Mouse (Mus musculus) R1 (cell line): ENCODE measurements at regions not wholly inside any gene's neighbourhood (a gene's known extent, or its start where the extent isn't known, plus 50 kb on each side); places are given as distances from the start of the nearest gene placed in this dataset.
A peak's percentile ranks its signal among the peaks of the same experiment; 100 is the strongest.

Experiments
- DNase-seq: peaks from one replicate; pipeline ENCODE4 v3.0.0-alpha.2; 2018; ENCODE audit warnings: low read depth, low spot score

DNA sequence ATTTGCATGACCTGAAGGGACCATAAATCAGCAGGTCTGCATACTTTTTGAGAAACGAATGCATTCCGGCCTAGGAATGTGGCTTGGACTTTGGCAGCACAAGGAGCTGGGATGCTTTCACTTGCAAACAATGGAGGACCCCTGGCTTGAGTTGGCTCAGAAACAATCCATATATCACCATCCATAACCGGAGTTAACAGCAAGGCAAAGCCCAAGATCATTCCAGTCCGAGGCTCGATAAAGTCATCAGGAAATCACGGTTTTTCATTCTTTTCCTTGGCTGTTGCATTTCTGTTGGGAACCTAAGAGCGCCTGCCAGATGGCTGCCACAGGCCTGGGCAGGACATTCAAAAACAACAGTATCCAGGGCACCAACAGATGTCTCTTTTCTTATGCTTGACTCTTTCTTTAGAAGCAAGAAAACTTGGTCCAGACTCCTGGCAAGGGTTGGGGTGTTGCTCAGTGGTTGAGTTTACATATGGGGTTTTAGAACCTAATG, 198.5 kb downstream of the Fam43a start:
- peak; percentile 40 for DNase-seq

GRCm38 (mm10) chr16:30798536-30798935, 199.0 kb downstream of the Fam43a start:
- no peak for DNase-seq

- DNase-seq: no peak
Measured at GRCm38 (mm10) chr16:30799699-30800483, 200.4 kb downstream of the Fam43a start.

DNA sequence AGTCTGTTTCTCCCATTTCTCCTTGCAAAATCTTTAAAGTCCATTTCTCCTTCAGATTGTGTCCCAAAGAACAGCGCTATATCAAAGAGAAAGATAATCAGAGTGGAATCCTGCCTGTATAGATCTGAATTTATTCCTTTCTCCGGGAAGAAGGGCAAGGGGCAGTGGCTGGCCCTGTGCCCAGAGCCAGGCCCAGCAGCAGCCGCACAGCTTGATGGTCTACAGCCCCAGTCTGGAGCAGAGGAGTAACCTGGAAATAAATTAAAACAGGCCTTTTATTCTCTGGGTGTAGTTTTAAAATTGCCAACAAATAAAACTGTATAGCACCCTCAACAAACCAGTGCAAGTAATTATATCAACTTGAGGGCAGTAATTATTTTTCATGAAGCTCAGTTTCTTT, 204.5 kb downstream of the Fam43a start:
- DNase-seq: no peak

DNA sequence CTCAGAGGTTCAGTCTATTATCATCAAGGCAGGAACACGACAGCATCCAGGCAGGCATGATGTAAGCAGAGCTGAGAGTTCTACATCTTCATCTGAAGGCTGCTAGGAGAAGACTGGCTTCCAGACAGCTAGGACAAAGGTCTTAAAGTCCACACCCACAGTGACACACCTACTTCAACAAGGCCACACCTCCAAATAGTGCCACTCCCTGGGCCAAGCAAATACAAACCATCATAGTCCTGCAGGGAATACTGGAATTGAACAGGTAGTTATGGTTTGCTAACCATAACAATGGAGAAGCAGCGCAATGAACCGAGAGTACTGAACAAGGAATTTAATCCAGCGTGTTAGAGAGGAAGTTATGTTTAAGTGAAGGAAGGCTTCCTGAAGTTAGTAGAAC, 206.7 kb downstream of the Fam43a start:
- DNase-seq: peak; percentile 41

DNA sequence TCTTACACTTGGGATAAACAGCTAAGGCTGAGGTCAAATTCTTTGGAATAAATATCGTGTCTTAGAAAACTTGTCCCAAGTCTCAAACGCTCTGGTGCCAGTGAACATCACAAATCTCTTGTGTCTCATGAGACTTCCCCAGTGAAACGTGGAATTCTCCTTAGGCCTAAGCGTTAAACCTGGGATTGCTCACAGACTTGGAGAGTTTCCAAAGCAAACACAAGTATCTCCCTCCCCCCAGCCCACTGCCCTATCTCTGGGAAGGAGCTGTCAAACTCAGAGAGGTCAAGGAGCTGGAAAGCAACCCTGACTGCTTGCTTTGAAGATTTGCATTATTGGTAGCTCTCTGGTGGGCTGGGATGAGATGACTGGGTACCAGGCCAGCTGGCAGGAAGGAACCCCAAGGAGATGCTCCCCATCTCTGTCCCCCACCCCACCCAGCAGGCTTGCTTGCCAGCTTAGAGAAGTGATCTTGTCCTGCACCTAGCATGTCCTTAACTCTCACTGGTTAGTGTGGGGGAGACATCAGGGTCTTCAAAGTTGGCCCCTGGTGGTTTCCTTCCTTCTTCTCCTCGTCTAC, 219.1 kb downstream of the Fam43a start:
- DNase-seq: no peak

DNA sequence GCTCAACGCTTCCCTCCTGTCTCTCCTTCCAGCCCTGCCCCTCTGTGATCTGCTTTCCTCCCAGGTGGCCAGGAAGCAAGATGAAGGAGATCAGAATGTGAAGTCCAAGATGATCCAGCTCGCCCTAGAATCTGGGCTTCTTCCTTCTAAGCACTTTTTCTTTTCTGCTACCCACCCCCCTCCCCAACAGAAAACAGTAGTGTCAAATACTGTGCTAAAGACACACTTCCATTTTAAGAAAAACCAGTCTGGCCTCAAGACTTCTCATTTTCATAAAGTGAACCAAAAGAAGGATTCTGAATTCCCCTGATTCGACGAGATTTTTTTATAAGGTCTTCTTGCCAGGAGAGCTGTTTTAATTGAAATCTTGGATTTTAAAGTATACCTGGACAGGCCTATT, 219.8 kb downstream of the Fam43a start:
- DNase-seq: no peak

GRCm38 (mm10) chr16:30820234-30820633, 220.7 kb downstream of the Fam43a start:
- peak; percentile 52 for DNase-seq

DNA sequence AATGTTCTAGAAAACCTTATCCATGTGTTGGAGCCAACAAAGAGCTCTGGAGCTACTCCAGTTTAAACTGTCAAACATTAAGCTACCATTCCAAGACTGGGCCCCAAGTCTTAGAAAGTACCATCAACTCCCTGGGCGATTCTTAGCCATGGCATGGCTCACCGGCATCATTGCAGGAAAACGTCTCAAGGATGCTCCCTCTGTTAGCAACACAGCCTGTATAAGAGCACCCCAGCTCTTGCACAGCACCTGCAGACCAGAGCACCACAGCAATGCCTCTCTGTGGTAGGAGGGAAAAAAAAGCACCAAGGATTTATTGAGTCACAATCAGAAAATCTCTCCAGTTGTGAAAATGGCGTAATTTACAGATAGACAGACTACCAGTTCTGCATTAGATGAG, 221.2 kb downstream of the Fam43a start:
- DNase-seq: no peak

- DNase-seq: peak; percentile 99
Measured at GRCm38 (mm10) chr16:30821191-30821910, 221.8 kb downstream of the Fam43a start.

DNA sequence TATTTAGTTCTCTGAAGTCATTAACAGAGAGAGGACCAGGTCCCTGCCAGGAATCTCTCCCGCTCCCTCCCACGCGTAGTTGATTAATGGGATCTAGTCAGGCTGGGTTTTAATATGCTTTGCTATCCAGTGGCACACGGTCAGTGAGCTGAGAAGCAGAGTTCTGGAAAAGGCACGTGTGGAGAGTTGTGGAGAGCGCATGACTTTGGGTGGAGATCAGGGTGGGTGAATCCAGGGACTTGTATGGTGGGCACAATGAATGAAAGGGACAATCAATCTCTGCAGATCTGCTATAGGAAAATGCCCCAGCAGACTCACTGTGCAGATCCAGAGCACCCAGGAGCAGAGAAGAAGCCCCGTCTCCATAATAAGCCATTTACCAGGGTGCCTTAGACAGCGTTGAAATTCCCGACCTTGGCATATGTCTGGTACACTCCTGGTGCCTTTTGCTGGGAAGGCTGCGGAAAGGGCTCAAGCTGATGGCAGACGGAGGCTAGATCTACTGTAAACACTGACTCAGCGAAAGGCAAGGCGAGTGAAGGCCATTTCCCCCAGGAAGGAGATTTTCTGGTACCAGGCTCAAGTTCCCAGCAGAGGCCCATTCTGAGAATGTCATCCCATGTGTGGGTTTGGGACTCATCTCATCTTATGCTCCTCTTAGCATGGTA, 222.5 kb downstream of the Fam43a start:
- peak; percentile 32 for DNase-seq

- no peak for DNase-seq
Measured at GRCm38 (mm10) chr16:30826128-30826527, 226.6 kb downstream of the Fam43a start.

- DNase-seq: no peak
Measured at GRCm38 (mm10) chr16:30827901-30828608, 228.5 kb downstream of the Fam43a start.

DNA sequence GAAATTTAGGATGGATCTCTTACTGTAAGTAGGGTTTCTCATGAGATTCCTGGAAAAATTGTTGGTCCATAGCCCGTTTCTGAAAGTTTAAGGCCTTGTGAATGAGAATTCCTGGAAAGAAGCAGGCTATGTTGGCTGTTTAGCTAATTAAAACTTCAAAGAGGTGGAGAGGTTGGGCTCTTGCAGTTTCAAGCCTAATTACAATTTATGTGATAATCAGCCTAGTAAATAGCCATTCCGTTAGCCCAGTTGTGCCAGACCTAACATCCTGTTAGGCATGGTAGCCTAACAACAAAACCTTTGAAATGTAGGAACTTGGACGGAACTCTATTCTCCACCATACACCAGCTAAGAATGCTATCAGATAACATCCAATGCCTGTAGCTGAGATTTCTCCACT, 235.0 kb downstream of the Fam43a start:
- no peak for DNase-seq

- peak; percentile 68 for DNase-seq
Measured at GRCm38 (mm10) chr16:30835678-30836077, 236.2 kb downstream of the Fam43a start.

DNA sequence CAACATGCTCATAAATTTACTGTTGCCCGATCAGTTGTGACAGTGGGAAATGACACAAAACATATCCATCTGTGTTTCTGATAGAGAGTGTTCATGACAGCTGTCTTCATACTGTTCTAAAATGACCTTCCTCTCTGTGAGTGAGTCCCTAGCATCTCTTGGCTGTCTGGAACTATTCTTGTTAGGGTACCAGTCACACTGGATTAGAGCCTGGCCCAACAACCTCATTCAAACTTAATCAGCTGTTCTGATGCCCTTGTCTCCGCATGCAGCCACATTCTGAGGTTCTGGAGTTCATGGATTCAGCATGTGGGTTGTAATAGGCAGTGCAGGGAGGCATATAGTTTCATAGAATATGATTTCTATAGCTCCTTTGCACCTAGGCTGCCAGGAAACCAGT, 238.4 kb downstream of the Xxylt1 start:
- no peak for DNase-seq

GRCm38 (mm10) chr16:30852595-30852994, 228.6 kb downstream of the Xxylt1 start:
- no peak for DNase-seq

DNA sequence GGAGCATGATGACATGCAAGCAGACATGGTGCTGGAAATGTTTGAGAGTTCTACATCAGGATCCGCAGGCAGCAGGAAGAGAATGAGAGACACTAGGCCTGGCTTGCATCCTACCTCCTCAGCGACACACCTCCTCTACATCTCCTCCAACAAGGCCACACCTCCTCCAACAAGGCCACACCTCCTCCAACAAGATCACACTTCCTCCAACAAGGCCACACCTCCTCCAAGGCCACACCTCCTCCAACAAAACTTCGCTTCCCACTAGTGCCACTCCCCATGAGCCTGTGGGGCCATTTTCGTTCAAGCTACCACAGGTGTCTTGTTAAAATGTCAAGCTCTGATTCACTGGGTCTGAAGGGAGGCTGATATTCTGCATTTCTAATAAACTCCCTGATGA, 226.5 kb downstream of the Xxylt1 start:
- peak; percentile 92 for DNase-seq

DNA sequence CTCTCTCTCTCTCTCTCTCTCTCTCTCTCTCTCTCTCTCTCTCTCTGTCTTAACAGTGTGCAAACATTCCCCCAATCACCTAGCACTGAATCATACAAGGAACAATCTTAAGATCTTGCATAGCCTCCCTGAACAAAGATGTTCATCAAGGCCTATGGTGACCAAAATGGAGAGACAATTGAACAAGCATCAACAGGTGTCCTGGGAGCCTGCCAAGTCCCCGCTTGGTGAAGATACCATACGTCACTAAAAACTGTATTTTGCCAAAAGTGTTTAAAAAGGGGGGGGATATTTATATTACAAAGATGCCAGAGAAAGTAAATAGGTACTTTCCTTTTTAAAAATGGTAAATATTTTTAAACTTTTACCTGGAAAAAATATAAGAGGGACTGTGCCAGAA, 223.6 kb downstream of the Xxylt1 start:
- DNase-seq: no peak

- peak; percentile 72 for DNase-seq
Measured at GRCm38 (mm10) chr16:30869136-30869909, 211.9 kb downstream of the Xxylt1 start.

- peak; percentile 86 for DNase-seq
Measured at GRCm38 (mm10) chr16:30870110-30870509, 211.1 kb downstream of the Xxylt1 start.
